Mouse (Mus musculus) limb, embryonic 14.5 days (tissue): ENCODE data around the gene Arid3a. TPM values are rescaled to one million over a fixed set of nuclear protein-coding genes. Genes with fewer than 3 reads are reported as not detected.
A peak's percentile ranks its signal among the peaks of the same experiment; 100 is the strongest.

Experiments
- ATAC-seq: fragments of 200-750 bp; cut with Nextera tagmentation; 2 replicates; pipeline ENCODE4 v1.8.0; 2017; ENCODE audit warnings: low read depth, moderate number of reproducible peaks, moderate TSS enrichment; ENCODE audit not compliant: low FRiP score
- DNase-seq: peaks from one replicate; pipeline ENCODE4 v3.0.0-alpha.2; 2015; ENCODE audit warnings: low spot score
- H3K27ac ChIP-seq: fragments of 300-500 bp; sonication (generic); replicated peaks from 2 replicates; pipeline ENCODE4 v1.5.1; 2014; ENCODE audit warnings: low read depth, mild to moderate bottlenecking, low read length, moderate library complexity, mixed read lengths
- H3K27me3 ChIP-seq: fragments of 300-500 bp; sonication (generic); 2 replicates; pipeline ENCODE4 v1.6.1; 2014; ENCODE audit warnings: low read length, mixed read lengths; ENCODE audit not compliant: control insufficient read depth, insufficient read depth
- H3K36me3 ChIP-seq: fragments of 300-500 bp; sonication (generic); 2 replicates; pipeline ENCODE4 v1.6.1; 2014; ENCODE audit warnings: mild to moderate bottlenecking, low read length, moderate library complexity, mixed read lengths; ENCODE audit not compliant: control insufficient read depth, insufficient read depth
- H3K4me1 ChIP-seq: fragments of 300-500 bp; sonication (generic); 2 replicates; pipeline ENCODE4 v1.6.1; 2014; ENCODE audit warnings: antibody characterized with exemption, low read length, mixed read lengths; ENCODE audit not compliant: control insufficient read depth, insufficient read depth
- H3K4me2 ChIP-seq: fragments of 300-500 bp; sonication (generic); replicated peaks from 2 replicates; pipeline ENCODE4 v1.6.1; 2014; ENCODE audit warnings: low read depth, mild to moderate bottlenecking, low read length, moderate library complexity; ENCODE audit not compliant: severe bottlenecking
- H3K4me3 ChIP-seq: fragments of 300-500 bp; sonication (generic); replicated peaks from 2 replicates; pipeline ENCODE4 v1.5.1; 2014; ENCODE audit warnings: low read length
- H3K9ac ChIP-seq: fragments of 300-500 bp; sonication (generic); 2 replicates; pipeline ENCODE4 v1.6.1; 2014; ENCODE audit warnings: mild to moderate bottlenecking, low read depth, low read length, moderate library complexity; ENCODE audit not compliant: severe bottlenecking
- H3K9me3 ChIP-seq: fragments of 300-500 bp; sonication (generic); 2 replicates; pipeline ENCODE4 v1.6.1; 2016; ENCODE audit warnings: low read length; ENCODE audit not compliant: control insufficient read depth
- POLR2A ChIP-seq: fragments of 200-500 bp; IDR thresholded peaks from 2 replicates; pipeline ENCODE4 v1.8.0; 2012; ENCODE audit warnings: inconsistent platforms, mild to moderate bottlenecking, moderate library complexity, borderline replicate concordance; ENCODE audit not compliant: insufficient read depth, insufficient read length; ENCODE audit errors: extremely low read depth
- WGBS: fragments of 180-500 bp; shearing (Covaris S2); extraction: QIAGEN DNeasy Blood & Tissue Kit; methylation state at CpG from one replicate; pipeline ENCODE4 v1.1.7; 2014; 5-methylcytosine and 5-hydroxymethylcytosine counted together
- polyA plus RNA-seq, 2 experiments: library from polyadenylated mRNA; depleted of rRNA in 1 of 2; stranded (reverse) in 1 of 2; unstranded in 1 of 2; fragments of >200 nt; fragmentation: Nextera tagmentation in 1 of 2; extraction: Ambion mirVana in 1 of 2; gene quantifications; 2 replicates each; pipeline versions ENCODE4 v1.2.1 to v1.2.3; 2012 to 2014

Gene Arid3a
- polyA plus RNA-seq, 2 experiments, result 5.0 to 8.6 TPM

- WGBS, result 22% methylated on average over 14 of the region's 14 CpGs
- no peak for DNase-seq
- Histone ChIP-seq H3K27ac (peak overlapping the region; percentile 98), H3K4me2 (peak overlapping the region; percentile 48; the same call in 1 of the 2 replicates), H3K9me3 (no peaks in the 10 kb centered on the region), H3K4me3 (peak overlapping the region; percentile 70), H3K36me3 (peaks cover 58% of the 10 kb centered on the region), H3K27me3 (no peaks in the 10 kb centered on the region), H3K9ac (peak overlapping the region; percentile 97), H3K4me1 (no peaks in the 10 kb centered on the region; the same call in 1 of the 2 replicates)
- peak; percentile 56 for ATAC-seq
- TF ChIP-seq POLR2A, result no peak
Observed at GRCm38 (mm10) chr10:79909092-79909922, 17.5 kb upstream of the Arid3a start.

GRCm38 (mm10) chr10:79910556-79910955 is 16.3 kb upstream of the Arid3a start, which contains the start of gene Gm26602:
TSS of gene Gm26602 (plus strand) at chr10:79910856.
- Histone ChIP-seq H3K27me3 (no peaks in the 10 kb centered on the region), H3K4me1 (no peaks in the 10 kb centered on the region; the same call in 1 of the 2 replicates), H3K4me2 (no peak within 1 kb of the TSS), H3K9me3 (no peaks in the 10 kb centered on the region), H3K9ac (0 out of 2 replicates have a peak within 1 kb of the TSS, but pooled peaks have one; percentile 4), H3K4me3 (no peak within 1 kb of the TSS), H3K27ac (peak within 1 kb of the TSS; percentile 98; the same call in 1 of the 2 replicates), H3K36me3 (peaks cover 47% of the 10 kb centered on the region)
- ATAC-seq (no peak), DNase-seq (no peak)
- no peak for TF ChIP-seq POLR2A
- WGBS, result 86% methylated on average over 4 of the region's 4 CpGs

- Histone ChIP-seq H3K4me3 (no peak overlapping the region), H3K9me3 (no peaks in the 10 kb centered on the region), H3K27ac (no peak overlapping the region), H3K4me2 (no peak overlapping the region), H3K9ac (no peak overlapping the region), H3K36me3 (peaks cover 32% of the 10 kb centered on the region), H3K4me1 (peaks cover 8% of the 10 kb centered on the region), H3K27me3 (peaks cover under 1% of the 10 kb centered on the region)
- no peak for TF ChIP-seq POLR2A
- DNase-seq, result no peak
- no peak for ATAC-seq
- 61% methylated on average over 20 of the region's 20 CpGs for WGBS
Observed at GRCm38 (mm10) chr10:79912412-79912811, 14.4 kb upstream of the Arid3a start.

GRCm38 (mm10) chr10:79914131-79914947 is 12.5 kb upstream of the Arid3a start:
- Histone ChIP-seq H3K27me3 (peaks cover 20% of the 10 kb centered on the region), H3K36me3 (peaks cover 32% of the 10 kb centered on the region), H3K4me3 (no peak overlapping the region), H3K4me2 (no peak overlapping the region), H3K9ac (peak overlapping the region; percentile 28; the same call in 1 of the 2 replicates), H3K9me3 (no peaks in the 10 kb centered on the region), H3K4me1 (peaks cover 8% of the 10 kb centered on the region), H3K27ac (no peak overlapping the region)
- TF ChIP-seq POLR2A, result no peak
- no peak for ATAC-seq
- 80% methylated on average over 9 of the region's 11 CpGs for WGBS
- no peak for DNase-seq

GRCm38 (mm10) chr10:79914948-79915596 is 11.8 kb upstream of the Arid3a start:
- peak overlapping the region; percentile 71; the same call in 1 of the 2 replicates for H3K4me3 ChIP-seq
- peak overlapping the region; percentile 28; the same call in 1 of the 2 replicates for H3K9ac ChIP-seq
- no peak overlapping the region for H3K27ac ChIP-seq
- H3K9me3 ChIP-seq, result no peaks in the 10 kb centered on the region
- peaks cover 8% of the 10 kb centered on the region for H3K4me1 ChIP-seq
- WGBS, result 71% methylated on average over 7 of the region's 7 CpGs
- peak overlapping the region; percentile 90; the same call in 1 of the 2 replicates for H3K4me2 ChIP-seq
- peaks cover 32% of the 10 kb centered on the region for H3K36me3 ChIP-seq
- H3K27me3 ChIP-seq, result peaks cover 27% of the 10 kb centered on the region
- DNase-seq, result no peak
- TF ChIP-seq POLR2A, result no peak
- no peak for ATAC-seq
